Mouse (Mus musculus) MEL (cell line): ENCODE measurements at regions not wholly inside any gene's neighbourhood (a gene's known extent, or its start where the extent isn't known, plus 50 kb on each side); places are given as distances from the start of the nearest gene placed in this dataset.

Experiments used
- EP300 ChIP-seq, 2 experiments: IDR thresholded peaks; 2 replicates each; pipeline ENCODE4 v1.6.1; 2011; ENCODE audit warnings: improper control_type of control experiment in 2 of 2, low read length in 2 of 2, low read depth in 1 of 2, mild to moderate bottlenecking in 1 of 2
- POLR2A ChIP-seq, 2 experiments: IDR thresholded peaks; 2 replicates each; pipeline ENCODE4 v1.6.1; 2011 to 2012; ENCODE audit warnings: low read length in 2 of 2, mild to moderate bottlenecking in 2 of 2, control low read depth in 1 of 2, improper control_type of control experiment in 1 of 2, low read depth in 1 of 2, moderate library complexity in 1 of 2; ENCODE audit not compliant: control insufficient read depth in 1 of 2, insufficient read depth in 1 of 2, poor library complexity in 1 of 2

DNA sequence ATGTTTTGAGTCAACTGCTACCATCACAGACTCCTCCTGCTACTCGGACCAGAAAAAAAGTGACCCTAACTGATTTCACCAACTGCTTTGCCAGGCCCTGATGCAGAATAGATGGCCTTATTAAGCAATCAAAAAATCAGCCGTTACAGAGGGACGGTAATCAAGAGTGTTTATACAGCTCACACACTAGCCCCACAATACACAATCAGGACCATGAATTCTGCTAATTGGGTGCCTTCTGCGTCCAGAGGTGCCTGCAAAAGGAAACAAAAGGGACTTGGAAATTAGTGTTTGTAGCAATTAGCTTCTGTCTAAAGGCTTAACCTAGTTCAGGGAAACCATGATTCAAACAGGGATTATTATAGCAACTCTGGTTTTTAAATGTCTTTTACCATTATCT lies 168.4 kb downstream of the Brms1l start:
- no peak for TF ChIP-seq POLR2A (IDR thresholded peaks at IDR 0.05; ENCODE audit: control insufficient read depth in 1 of 2, insufficient read depth in 1 of 2, low read depth in 1 of 2, low read length in 2 of 2, poor library complexity in 1 of 2)
- no peak for TF ChIP-seq EP300 (IDR thresholded peaks at IDR 0.05; ENCODE audit: low read depth in 1 of 2, low read length in 2 of 2)
